Mouse (Mus musculus) adrenal gland, postnatal 4 days (tissue): ENCODE results near the gene Nkiras2. TPM values are rescaled to one million over a fixed set of nuclear protein-coding genes. Genes with fewer than 3 reads are reported as not detected.
"Not testable (repeated sequence)": the region's sequence is repeated elsewhere in the genome, so short reads cannot be mapped to it uniquely, and the experiment has no call there.

ENCODE experiments used
- DNase-seq, 2 experiments: peaks; one replicate each; pipeline ENCODE4 v3.0.0; 2021 to 2022; ENCODE audit warnings: low spot score in 2 of 2, mixed read lengths in 2 of 2
- total RNA-seq, 2 experiments: library from RNA; stranded (reverse); gene quantifications; 2 replicates each; pipeline ENCODE4 v1.2.3; 2021

Gene Nkiras2
- total RNA-seq, 2 experiments from 2014 or later: 49.5 to 50.0 TPM

DNA sequence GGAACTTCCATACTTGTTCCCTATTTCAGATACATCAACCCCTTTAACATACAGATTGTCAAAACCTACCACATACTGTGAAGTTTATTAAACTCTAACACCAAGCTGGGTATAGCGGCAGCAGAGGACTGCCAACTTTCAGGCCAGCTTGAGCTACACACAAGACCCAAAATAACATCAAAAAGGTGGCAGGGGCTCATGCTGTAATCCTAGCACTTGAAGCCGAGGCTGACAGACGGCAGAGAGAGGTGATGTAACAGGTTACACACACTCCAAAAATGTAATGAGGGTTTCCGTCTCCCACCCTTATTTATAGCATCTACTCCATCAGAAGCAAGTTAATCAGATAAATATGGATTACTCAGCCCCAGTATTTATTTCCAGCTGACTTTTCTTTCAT, 23.5 kb upstream of the Nkiras2 start:
- no peak for DNase-seq

DNA sequence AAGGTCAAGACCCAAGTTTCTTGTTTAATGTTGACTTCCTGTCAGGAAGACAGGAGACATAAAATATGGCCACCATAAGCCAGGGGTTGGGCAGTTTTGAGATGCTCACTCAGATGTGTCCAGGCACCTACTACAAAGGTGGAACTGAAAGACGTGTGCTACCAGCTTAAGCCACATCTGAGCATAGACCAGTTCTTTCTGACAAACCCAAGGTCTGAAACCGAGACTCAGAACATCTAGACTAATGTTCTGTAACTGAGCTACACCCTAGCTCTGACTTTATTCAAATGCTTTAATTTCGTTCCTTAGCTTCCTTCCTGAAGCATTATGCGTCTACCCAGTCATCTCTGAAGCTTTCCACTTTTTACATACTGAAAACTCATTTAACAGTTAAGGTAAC, 21.0 kb upstream of the Nkiras2 start:
- no peak for DNase-seq

DNA sequence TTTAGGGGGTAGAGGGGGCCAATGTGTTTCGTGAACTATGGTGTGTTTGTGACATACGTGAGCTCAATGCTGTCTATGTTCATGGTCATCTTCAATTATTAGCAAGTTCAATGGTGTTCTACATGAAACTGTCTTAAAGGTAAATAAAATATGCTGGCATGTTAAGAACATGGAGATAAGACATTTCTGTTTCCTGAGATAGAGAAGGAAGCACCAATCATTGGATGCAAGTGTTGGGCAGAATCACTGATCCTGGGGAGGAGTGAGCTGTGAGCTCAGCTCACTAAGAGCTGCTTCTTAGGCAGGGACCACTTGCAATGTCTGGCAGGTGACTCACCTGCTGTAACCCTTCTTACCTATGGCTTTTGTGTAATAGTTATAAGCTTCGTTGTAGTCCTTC, 17.7 kb upstream of the Nkiras2 start:
- no peak for DNase-seq

DNA sequence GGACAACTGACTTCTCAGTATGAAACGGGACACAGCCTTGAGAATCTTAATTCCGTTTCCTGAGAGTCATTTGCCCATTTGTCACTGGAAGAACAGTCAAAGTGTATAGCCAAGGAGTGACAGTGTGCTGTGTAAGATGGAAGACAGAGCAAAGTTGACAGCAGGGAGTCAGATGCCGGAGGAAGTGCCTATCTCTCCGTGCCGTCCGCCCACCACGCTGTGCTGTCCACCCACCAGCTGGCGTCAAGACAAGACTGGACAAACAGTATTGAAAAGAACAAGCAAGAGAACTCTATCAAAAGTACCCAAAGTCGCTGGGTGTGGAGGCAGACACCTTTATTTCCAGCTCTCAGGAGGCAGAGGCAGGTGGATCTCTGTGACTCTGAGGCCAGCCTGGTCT, 15.9 kb upstream of the Nkiras2 start:
- DNase-seq: no peak

DNA sequence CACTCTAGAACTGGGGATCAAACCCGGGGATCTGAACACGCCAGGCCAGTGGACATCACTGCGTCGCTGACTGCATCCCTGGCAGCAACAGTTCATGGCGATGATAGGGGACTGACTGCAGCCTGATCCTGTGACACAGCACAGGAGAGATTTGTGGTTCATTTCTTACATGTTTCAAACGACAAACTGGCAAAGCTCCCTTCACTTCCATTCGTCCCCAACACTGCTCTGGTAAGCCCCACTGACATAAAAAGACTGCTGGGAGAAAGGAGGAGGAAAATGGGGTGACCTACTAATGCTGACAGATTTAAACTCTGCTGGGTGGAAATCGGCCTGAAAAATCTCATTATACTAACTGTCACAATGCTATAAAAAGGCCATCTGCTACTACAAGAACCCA, 15.2 kb upstream of the Nkiras2 start:
- no peak for DNase-seq

DNA sequence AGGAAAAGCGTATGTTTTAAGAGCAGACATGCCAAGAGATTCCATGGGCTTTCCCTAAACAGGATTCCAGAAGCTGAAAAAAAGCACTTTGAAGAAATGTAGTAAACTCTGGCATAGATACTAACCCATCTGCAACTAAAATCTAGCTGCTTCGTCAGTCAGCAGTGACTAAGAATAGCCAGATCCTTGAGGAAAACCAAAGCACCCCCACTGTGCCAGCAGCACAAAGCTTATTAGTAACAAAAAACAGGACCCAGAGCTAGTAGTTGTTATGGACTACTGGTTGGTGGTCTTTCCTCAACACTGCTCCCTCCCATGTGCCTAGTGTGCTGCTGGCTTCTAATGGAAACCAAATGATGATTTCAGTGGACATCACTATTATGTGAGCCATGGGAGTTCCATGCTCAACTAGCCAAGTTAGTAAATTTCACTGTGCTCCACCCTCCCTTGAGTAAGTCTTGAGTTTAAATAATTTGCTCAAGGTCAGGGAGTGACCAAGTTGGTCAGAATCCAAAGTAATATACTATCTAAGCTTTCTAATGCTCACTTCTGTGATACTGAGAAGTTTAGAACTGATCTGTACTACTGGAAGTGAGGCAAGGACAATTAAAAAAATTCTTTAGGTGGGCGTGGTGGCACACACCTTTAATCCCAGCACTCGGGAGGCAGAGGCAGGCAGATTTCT, 14.6 kb upstream of the Nkiras2 start:
- DNase-seq: no peak

DNA sequence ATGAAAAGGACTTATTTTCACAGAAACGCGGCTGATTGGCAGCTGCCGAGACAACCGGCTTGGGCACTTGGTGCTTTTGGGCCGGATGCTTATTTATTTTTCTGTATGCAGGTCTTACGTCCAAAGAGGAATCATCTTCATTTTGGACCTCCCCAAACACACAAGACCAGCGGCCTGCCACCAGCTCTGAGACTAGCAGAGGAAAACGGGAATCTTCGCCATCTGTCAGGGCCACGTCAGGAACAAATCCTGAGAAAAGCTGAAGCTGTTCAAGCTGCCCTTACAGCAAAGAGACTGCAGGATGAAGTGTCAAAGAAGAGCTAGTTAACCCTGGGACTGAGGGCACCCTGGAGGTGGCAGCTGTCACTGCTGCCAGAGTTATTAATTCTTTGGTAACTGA, 13.6 kb upstream of the Nkiras2 start:
- no peak for DNase-seq

DNA sequence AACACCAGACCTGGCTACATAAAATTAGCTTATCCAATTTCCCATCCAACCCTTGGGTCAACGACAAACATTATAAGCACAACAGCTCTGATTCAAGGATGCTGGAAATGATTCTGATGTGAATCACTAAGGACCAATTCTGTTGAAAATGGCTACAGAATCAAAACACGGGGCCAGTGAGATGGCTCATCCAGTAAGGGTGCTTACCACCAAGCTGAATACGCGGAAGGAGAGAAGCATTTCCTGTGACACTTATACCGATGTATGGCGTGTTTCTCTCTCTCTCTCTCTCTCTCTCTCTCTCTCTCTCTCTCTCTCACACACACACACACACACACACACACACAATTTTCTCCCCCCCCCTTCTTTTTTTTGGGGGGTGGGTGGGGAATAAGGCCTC, 11.9 kb upstream of the Nkiras2 start:
- DNase-seq: no peak

DNA sequence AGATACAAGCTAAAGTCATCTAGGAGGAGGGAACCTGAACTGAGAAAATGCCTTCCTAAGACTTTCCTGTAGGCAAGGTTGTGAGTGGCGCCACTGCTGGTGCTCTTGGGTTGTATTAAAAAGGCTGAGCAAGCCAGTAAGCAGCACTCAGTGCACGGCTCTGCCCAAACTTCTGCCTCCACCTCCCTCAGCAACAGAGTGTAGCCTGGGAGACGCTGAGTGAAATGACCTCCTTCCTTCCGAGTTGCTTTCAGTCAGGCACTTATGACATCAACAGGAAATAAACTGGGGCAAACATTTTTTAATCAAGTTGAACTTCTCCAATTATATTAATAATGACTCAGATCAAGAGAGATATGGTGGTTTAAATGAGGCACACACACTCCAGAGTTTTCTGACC, 10.2 kb upstream of the Nkiras2 start:
- DNase-seq: no peak

DNA sequence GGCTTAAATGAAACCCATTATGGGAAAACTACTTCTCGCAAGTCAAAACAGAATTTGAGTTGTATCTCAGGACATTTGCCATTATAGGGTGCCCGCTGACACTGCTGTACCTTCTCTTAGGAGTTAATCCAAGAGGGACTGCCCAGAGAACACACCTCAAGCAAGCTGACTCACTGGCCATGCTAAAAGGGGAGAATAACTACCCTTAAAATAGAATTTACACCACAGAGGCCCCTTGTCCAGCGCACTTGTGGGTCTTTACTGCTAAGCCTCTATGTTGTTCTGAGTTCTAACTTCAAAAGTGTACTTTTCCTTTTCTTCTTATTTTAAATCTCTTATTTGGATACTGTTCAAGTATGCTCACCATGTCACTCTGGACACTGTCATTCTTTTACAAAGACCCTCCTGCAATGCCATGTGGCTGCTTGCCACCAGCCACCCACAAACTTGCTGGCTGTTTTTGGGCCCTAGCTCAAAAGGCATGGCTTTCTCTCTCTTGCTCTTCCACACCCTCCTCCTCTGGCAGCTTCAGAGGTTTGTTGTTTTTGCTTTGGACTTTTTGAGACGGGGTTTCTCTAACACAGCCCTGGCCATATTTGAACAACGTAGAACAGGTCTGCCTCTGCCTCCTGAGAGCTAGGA, 9.6 kb upstream of the Nkiras2 start:
- DNase-seq: no peak

DNA sequence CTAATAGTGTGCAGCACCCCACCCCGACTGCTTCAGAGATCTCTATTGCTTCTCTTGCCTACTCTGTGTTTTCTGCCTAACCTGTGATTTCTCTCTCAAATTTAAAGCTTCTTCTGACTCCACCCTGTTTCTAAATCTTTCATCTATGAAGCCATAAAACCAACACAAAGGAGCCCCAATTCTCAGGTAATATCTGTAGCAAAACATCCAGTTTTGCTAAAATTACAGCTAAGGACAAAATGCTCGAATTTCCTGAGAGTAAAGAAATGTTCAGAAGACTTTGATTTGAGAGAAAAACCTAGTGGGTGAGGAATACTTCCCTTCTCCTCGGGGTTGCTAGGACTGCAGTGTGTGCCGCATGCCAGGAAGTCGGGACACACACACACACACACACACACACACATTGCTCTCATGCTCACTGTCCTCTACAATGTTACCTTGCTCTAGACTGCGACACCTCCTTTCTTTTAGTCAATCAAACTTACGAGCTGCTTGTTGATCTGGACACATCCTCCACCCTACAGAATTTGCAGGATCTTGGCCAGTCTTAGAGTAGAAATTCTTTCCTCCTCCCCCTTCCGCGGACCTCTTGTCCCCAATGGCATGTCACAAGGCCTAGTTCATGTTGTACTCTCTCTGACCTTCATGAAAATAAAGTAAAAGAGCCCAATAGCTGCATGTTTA, 8.9 kb upstream of the Nkiras2 start:
- no peak for DNase-seq

DNA sequence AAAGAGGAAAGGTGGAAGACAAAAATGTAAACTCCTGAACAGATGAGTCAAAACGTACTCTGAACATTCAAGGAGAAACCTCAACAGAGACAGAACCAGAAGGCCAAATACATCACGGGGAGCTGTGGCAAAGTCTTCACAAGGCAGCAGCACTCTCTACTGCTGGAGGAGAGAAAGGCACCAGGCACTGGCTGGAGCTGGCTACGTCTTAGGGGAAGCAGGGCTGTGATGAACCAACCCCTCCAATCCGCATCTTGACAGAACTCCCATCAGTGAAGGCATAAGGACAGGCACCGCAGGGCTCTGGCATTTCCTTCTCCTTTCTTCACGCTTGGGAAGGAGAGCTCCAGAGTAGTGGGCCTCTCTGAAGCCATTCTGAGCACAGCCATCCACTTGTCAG, 7.4 kb upstream of the Nkiras2 start:
- no peak for DNase-seq

DNA sequence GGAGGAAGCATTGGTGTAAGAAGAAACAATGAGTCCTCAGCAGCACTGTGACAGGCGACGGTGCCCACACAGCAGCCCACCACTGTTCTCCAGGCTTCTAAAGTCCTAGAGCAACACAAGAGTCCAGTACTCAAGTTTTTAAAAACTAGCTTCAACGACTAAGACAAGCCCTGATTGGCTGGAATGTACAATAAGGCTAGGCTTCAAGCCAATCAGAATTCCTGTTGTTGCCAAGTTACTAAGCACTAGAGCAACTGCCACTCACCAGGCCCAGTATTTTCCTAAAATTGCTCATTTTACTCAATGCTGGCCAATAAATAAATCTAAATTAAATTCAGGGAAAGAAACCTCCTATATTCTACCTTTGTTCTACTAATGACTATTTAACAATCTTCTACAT, 5.8 kb upstream of the Nkiras2 start:
- no peak for DNase-seq

DNA sequence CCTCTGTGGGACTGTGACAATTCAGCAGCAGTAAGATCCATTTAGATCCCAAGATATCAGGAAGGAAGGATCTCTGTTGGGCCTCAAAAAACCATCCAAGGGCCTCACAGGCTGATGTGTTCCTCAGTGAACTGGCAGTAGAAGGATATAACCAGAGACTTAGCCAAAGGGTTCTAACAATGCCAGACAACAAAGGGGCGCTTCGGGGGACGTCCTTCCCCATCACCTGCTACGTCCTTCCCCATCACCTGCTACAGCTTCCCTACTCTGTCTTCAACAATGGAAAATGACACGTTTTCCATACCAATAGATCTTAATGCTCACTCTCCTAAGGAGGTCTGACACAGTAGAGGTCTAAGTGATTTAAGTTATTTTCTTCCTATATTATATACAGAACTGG, 2.7 kb upstream of the Nkiras2 start:
- DNase-seq: no peak

DNA sequence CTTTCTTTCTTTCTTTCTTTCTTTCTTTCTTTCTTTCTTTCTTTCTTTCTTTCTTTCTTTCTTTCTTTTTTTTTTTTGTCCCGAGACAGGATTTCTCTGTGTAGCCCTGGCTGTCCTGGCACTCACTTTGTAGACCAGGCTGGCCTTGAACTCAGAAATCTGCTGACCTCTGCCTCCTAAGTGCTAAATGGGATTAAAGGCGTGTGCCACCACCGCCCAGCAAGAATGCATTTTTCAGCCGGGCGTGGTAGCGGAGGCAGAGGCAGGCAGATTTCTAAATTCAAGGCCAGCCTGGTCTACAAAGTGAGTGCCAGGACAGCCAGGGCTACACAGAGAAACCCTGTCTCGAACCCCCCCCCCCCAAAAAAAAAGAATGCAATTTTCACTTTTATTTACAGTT, 2.2 kb upstream of the Nkiras2 start:
- DNase-seq: not testable (repeated sequence)

DNA sequence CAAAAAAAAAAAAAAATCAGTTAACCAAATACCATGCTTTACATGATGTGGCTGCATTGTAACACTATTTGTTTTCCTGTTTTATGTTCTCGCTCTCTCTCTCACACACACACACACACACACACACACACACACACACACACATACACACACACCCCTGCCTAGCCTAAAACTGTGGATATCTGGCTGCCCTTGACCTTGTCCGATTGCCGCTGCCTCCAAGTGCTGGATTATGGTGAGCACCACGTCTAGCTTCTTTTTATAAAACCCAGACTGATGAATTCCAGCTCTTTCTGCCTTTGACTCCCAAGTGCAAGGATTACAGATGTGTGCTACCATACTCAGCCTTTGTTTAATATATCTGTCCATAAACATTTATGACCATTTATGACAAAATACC, 1.6 kb upstream of the Nkiras2 start:
- DNase-seq: no peak

DNA sequence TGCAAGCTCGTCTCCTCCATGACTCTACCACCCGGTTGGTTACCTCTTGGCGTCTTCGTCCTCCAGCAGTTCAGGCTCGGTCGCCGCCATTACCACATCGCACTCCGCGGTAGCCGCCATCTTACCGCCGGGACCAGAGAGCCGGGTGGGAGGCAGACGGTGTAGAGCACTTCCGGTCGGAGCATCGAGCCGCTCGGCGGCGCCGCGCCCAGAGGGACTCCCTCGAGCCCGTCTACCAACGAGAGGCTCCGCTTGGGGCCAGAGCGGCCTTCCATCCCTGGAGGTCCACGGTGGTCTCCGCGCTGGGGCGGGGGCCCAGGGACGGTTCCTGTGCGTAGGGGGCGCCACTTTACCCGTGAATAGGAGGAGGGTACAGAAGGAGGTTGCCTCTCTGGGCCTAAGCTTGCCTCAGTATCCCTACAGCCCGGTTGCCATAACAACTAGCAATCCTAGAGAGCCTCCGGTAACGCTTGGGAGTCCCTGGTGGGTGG, 486 bp downstream of the Nkiras2 start:
- DNase-seq: peak; percentile 89 to 90

DNA sequence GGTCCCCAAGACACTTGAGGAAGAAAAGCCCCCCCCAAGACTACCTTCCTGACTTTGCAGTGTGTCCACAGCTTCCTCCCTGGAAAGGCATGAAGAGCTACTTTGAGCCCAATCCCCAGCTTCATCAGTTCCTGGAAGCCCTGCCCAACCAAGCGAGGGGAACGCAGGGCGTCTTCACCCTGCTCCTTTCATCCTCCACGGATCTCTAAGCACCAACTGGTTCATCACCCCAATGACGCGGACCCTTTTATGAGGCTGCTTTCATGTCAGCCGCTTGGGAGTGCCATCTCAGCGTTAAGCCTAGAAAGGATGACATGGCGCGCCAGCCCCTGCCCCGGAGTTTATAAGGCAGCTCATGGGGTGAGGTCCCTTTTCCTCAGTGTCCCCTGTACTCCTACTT, 938 bp downstream of the Nkiras2 start, which contains the start of gene Dnajc7:
Gene Dnajc7 (minus strand): TSS at position 187 of the 400 bp plus-strand sequence.
- DNase-seq: no peak

DNA sequence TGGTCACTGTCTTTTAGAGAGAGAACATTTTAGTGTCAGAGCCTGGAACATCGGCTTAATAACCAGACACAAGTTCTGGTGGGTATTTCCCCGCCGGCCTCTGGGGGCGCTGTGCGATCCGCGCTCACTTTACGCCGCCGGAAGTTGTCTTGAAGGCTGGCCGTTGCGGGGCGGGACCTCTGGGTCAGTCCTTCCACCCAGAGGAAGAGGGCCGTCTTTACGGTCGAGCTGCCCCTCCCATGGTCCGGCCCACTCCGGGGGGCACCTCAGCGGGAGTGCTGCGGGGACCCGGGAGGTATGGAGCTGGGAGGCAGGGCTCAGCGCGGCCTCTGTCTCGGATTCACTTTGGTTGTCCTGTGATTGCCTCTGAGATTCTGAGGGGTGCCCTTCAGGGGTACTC, 3.7 kb downstream of the Nkiras2 start:
- DNase-seq: peak; percentile 90 to 96

DNA sequence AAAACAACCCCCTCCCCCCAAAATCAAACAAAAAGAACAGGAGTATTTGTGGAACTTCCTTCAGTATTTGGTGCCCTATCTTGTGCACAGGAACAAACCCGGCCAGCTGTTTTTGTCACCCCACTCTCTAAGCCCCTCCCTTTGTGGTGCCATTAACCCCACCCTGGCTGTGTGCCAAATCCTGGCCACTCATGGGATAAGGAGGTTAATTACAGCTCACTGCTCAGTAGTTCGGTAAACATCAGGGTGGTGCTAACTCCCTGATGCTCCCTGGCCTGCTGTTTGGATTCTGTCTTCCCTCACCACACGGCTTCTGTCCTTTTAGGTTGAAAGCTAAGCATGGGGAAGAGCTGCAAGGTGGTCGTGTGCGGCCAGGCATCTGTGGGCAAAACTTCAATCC, 4.8 kb downstream of the Nkiras2 start:
- DNase-seq: no peak

DNA sequence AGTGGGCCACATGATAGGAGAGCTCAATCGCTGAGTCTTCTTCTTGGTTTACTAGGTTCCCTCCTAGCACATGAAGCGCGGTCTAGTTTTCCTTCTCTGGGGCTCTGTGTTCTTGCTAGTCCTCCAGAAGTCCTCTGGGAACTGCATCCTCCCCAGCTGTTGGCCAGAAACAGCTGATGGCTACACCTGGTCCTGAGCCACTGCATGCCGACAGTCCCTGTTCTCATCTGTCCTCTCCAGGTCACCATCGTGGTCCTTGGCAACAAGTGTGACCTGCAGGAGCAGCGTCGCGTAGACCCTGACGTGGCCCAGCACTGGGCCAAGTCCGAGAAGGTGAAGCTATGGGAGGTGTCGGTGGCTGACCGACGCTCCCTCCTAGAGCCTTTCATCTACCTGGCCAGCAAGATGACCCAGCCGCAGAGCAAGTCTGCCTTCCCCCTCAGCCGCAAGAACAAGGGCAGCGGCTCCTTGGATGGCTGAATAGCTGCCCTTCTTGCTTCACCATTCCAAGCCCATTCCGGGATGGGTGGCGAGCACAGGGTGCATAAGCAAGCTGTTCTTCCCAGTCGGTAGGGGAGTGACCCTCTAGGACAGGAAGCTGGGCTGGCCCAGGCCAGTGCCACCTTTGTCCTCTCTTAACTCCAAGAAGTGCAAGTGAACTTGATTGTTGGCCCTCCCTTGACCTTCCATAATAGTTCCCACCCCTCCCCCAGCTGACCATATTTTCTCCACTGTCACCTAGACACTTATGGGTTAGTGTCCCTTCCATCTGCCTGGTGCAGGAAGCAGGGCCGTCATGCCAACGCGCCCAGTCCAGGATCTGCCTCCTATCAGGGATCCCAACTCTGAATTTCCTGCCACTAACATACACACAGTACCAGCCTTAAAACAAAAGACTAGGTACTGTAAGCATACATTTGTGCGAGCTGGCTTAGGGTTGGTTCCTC, 7.0 kb downstream of the Nkiras2 start:
- DNase-seq: no peak
